Mouse (Mus musculus): ENCODE data around the gene Ltb. TPM values are rescaled to one million over a fixed set of nuclear protein-coding genes. Genes with fewer than 3 reads are reported as not detected.

Ltb gene
- polyA plus RNA-seq, 1 experiment from 2014 or later = 0.97 TPM

DNA sequence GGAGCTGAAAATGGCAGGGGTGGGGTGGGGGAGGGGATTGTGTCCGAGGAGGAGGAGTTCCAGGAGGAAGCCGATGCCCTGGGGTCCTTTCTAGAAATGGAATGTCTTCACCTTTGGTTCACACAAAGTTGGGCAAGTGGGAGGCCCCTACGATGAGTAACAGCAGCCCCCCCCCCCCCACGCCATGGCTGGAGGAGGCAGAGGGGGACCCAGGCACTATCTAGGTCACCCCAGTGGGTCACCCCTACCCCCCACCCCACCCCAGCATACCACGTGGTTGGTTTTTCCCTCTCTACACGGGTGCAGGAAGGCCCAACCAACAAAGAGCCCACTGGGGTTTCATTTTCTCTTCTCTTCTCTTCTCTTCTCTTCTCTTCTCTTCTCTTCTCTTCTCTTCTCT is 2.9 kb downstream of the Ltb start:
- ATAC-seq (ENCODE audit: low FRiP score, low read depth) = no peak
- H3K36me3 ChIP-seq = no peaks in the 10 kb centered on the region
- H3K9me3 ChIP-seq = no peaks in the 10 kb centered on the region
- WGBS = 47% methylated on average over 6 of the region's 6 CpGs
- no peak overlapping the region for H3K9ac ChIP-seq
- no peak overlapping the region for H3K4me3 ChIP-seq
- peaks cover 10% of the 10 kb centered on the region for H3K4me1 ChIP-seq (replicated peaks)
- no peak overlapping the region for H3K4me2 ChIP-seq
- H3K27ac ChIP-seq (replicated peaks) = no peak overlapping the region
- H3K27me3 ChIP-seq = peaks cover 41% of the 10 kb centered on the region

DNA sequence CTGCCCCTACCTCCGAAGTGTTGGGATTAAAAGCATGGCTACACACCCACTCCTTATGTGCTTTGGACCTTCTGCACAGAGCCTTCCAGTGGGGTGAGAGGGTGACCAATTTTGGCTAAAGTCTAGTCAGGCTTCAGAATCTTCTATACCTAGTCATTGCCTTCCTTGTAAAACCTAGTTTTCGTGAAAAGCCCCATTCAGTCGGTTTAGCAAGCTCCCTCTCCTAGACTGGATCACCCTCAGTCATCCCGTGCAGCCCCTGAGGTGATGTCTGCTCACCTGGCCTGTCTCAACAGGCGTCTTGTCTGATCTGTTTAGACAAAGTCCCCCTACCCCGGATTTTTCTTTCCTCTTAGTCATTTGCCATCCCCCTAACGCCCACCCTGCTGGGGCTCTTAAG is 3.8 kb downstream of the Ltb start:
- no peaks in the 10 kb centered on the region for H3K36me3 ChIP-seq
- H3K4me2 ChIP-seq = no peak overlapping the region
- no peak for ATAC-seq (ENCODE audit: low FRiP score, low read depth)
- WGBS = 75% methylated on average over 7 of the region's 7 CpGs
- peaks cover 41% of the 10 kb centered on the region for H3K27me3 ChIP-seq
- H3K9ac ChIP-seq = no peak overlapping the region
- H3K4me1 ChIP-seq (replicated peaks) = peaks cover 10% of the 10 kb centered on the region
- no peaks in the 10 kb centered on the region for H3K9me3 ChIP-seq
- no peak overlapping the region for H3K27ac ChIP-seq (replicated peaks)
- no peak overlapping the region for H3K4me3 ChIP-seq

DNA sequence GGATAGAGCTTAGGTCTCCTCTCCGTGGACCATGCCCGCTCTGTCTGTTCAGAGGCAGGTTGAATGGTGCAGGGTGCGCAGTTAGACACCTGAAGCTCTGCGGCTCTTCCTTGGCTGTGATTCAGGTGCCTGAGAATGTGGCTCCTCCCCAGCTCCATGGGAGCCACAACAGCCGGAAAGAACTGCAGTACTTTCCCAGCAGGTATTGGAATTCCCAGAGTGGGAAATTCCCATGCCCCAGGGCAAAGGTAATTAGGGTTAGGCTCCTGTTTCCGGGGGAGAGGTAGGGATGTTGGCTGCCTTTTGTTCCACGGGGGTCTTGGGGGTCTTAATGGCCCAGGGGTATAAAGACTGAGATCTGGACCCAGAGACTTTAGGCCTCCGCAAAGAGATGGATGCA is 4.7 kb downstream of the Ltb start:
- H3K27me3 ChIP-seq = peaks cover 42% of the 10 kb centered on the region
- H3K27ac ChIP-seq (replicated peaks) = no peak overlapping the region
- H3K9me3 ChIP-seq = no peaks in the 10 kb centered on the region
- H3K4me2 ChIP-seq = no peak overlapping the region
- WGBS = 32% methylated on average over 8 of the region's 8 CpGs
- no peak overlapping the region for H3K4me3 ChIP-seq
- H3K9ac ChIP-seq = no peak overlapping the region
- no peak for ATAC-seq (ENCODE audit: low FRiP score, low read depth)
- peaks cover 10% of the 10 kb centered on the region for H3K4me1 ChIP-seq (replicated peaks)
- H3K36me3 ChIP-seq = no peaks in the 10 kb centered on the region

GRCm38 (mm10) chr17:35200398-35200797 is 6.2 kb downstream of the Ltb start:
- Histone ChIP-seq H3K36me3 (no peaks in the 10 kb centered on the region), H3K27me3 (peaks cover 34% of the 10 kb centered on the region), H3K9me3 (no peaks in the 10 kb centered on the region), H3K4me3 (no peak overlapping the region), H3K9ac (no peak overlapping the region), H3K4me1 (replicated peaks) (peaks cover 9% of the 10 kb centered on the region), H3K4me2 (no peak overlapping the region), H3K27ac (replicated peaks) (no peak overlapping the region)
- ATAC-seq (ENCODE audit: low FRiP score, low read depth) = no peak
- 87% methylated on average over 11 of the region's 11 CpGs for WGBS

GRCm38 (mm10) chr17:35201128-35201527 is 6.9 kb downstream of the Ltb start:
- no peaks in the 10 kb centered on the region for H3K9me3 ChIP-seq
- H3K4me2 ChIP-seq = no peak overlapping the region
- no peak for ATAC-seq (ENCODE audit: low FRiP score, low read depth)
- no peak overlapping the region for H3K9ac ChIP-seq
- peaks cover 2% of the 10 kb centered on the region for H3K4me1 ChIP-seq (replicated peaks)
- no peaks in the 10 kb centered on the region for H3K36me3 ChIP-seq
- H3K27me3 ChIP-seq = peaks cover 28% of the 10 kb centered on the region
- WGBS = 71% methylated on average over 11 of the region's 11 CpGs
- H3K27ac ChIP-seq (replicated peaks) = no peak overlapping the region
- H3K4me3 ChIP-seq = no peak overlapping the region

DNA sequence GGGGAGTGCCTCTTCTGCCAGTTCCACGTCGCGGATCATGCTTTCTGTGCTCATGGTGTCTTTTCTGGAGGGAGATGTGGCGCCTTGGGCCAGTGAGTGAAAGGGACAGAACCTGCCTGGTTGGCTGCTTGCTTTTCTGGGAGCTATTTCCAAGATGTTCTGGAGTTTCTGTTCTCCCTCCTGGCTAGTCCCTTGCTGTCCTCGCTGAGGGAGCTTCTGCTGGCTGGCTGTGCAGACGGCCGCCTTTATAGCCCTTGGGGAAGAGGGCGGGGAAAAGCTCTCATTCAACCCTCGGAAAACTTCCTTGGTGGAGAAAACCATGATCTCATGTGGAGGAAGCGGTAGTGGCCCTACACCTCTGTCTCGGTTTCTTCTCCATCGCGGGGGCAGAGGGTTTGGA is 7.5 kb downstream of the Ltb start, which contains the start of gene Tnf:
TSS of gene Tnf (minus strand) at position 221 of the 400 bp plus-strand sequence.
- Histone ChIP-seq H3K4me1 (replicated peaks) (no peaks in the 10 kb centered on the region), H3K27ac (replicated peaks) (no peak within 1 kb of the TSS), H3K4me3 (no peak within 1 kb of the TSS), H3K27me3 (peaks cover 22% of the 10 kb centered on the region; the same call in 1 of the 2 replicates), H3K9ac (no peak within 1 kb of the TSS), H3K36me3 (no peaks in the 10 kb centered on the region), H3K4me2 (no peak within 1 kb of the TSS), H3K9me3 (no peaks in the 10 kb centered on the region)
- WGBS = 50% methylated on average over 13 of the region's 13 CpGs
- no peak for ATAC-seq (ENCODE audit: low FRiP score, low read depth)

- Histone ChIP-seq H3K4me3 (no peak overlapping the region), H3K27me3 (0 out of 2 replicates have a peak, but pooled peaks cover 17% of the 10 kb centered on the region), H3K4me1 (replicated peaks) (no peaks in the 10 kb centered on the region), H3K27ac (replicated peaks) (no peak overlapping the region), H3K4me2 (no peak overlapping the region), H3K9me3 (no peaks in the 10 kb centered on the region), H3K36me3 (no peaks in the 10 kb centered on the region), H3K9ac (no peak overlapping the region)
- no peak for ATAC-seq (ENCODE audit: low FRiP score, low read depth)
- WGBS = 91% methylated on average over 4 of the region's 4 CpGs
Measured at GRCm38 (mm10) chr17:35202442-35202841, 8.2 kb downstream of the Ltb start.

- H3K36me3 ChIP-seq = no peaks in the 10 kb centered on the region
- H3K27ac ChIP-seq (replicated peaks) = no peak within 1 kb of the TSS
- no peaks in the 10 kb centered on the region for H3K4me1 ChIP-seq (replicated peaks)
- H3K4me3 ChIP-seq = no peak within 1 kb of the TSS
- H3K9me3 ChIP-seq = no peaks in the 10 kb centered on the region
- 27% methylated on average over 20 of the region's 20 CpGs for WGBS
- 0 out of 2 replicates have a peak within 1 kb of the TSS, but pooled peaks have one; percentile 6 for H3K4me2 ChIP-seq
- H3K27me3 ChIP-seq = 0 out of 2 replicates have a peak, but pooled peaks cover 17% of the 10 kb centered on the region
- H3K9ac ChIP-seq = no peak within 1 kb of the TSS
- ATAC-seq (ENCODE audit: low FRiP score, low read depth) = no peak
Measured at GRCm38 (mm10) chr17:35204494-35205379, 10.5 kb downstream of the Ltb start, which contains the start of gene Lta. Gene Lta (minus strand): TSS chr17:35205351.

DNA sequence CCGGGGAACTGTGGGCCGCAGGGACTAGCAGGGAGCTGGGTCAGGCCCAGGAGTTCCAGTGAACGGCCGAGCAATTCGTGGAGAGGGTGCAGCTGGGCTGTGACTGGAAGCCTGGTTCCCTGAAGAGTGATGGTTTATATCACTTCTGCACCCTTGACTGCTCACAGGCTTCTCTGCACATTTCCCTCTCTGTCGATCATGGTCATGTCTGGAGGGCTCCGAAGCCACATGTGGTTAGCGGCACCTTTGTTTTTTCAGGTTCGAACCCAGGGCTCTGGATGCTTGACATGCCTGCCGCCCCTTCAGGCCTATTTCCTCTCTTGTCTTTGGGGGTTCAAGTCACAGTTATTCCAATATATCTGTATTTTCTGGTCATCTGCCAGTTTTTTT is 11.1 kb downstream of the Ltb start:
- ATAC-seq (ENCODE audit: low FRiP score, low read depth) = no peak
- Histone ChIP-seq H3K9ac (no peak overlapping the region), H3K4me3 (no peak overlapping the region), H3K36me3 (no peaks in the 10 kb centered on the region), H3K27ac (replicated peaks) (no peak overlapping the region), H3K4me1 (replicated peaks) (no peaks in the 10 kb centered on the region), H3K27me3 (0 out of 2 replicates have a peak, but pooled peaks cover 17% of the 10 kb centered on the region), H3K4me2 (0 out of 2 replicates have a peak overlapping the region, but pooled peaks have one; percentile 6), H3K9me3 (no peaks in the 10 kb centered on the region)
- WGBS = 59% methylated on average over 10 of the region's 10 CpGs

- no peak for ATAC-seq (ENCODE audit: low FRiP score, low read depth)
- WGBS = 69% methylated on average over 12 of the region's 12 CpGs
- H3K4me1 ChIP-seq (replicated peaks) = no peaks in the 10 kb centered on the region
- no peak overlapping the region for H3K9ac ChIP-seq
- 0 out of 2 replicates have a peak, but pooled peaks cover 3% of the 10 kb centered on the region for H3K27me3 ChIP-seq
- no peaks in the 10 kb centered on the region for H3K36me3 ChIP-seq
- H3K4me2 ChIP-seq = no peak overlapping the region
- H3K9me3 ChIP-seq = no peaks in the 10 kb centered on the region
- H3K4me3 ChIP-seq = no peak overlapping the region
- no peak overlapping the region for H3K27ac ChIP-seq (replicated peaks)
Measured at GRCm38 (mm10) chr17:35209785-35210535, 15.7 kb downstream of the Ltb start.

- no peak for ATAC-seq (ENCODE audit: low FRiP score, low read depth)
- H3K36me3 ChIP-seq = no peaks in the 10 kb centered on the region
- no peaks in the 10 kb centered on the region for H3K4me1 ChIP-seq (replicated peaks)
- H3K9ac ChIP-seq = no peak overlapping the region
- no peak overlapping the region for H3K4me2 ChIP-seq
- no peak overlapping the region for H3K27ac ChIP-seq (replicated peaks)
- 87% methylated on average over 3 of the region's 3 CpGs for WGBS
- no peaks in the 10 kb centered on the region for H3K9me3 ChIP-seq
- no peak overlapping the region for H3K4me3 ChIP-seq
- no peaks in the 10 kb centered on the region for H3K27me3 ChIP-seq
Measured at GRCm38 (mm10) chr17:35210593-35210992, 16.4 kb downstream of the Ltb start.

DNA sequence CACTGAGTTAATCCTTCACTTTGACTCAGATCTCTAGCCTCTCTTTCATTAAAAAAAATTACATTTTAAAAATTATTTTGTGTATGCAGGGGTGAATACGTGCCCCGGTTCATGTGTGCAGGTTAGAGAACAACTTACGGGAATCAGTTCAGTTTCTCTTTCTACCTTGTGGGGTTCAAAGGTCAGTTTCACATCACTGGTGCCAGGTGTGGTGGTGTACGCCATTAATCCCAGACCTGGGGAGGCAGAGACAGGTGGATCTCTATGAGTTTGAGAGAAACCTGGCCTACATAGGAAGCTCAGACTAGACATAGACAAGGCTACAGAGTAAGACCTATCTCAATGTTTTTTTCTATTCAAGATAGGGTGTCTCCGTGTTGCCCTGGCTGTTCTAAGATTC is 18.8 kb downstream of the Ltb start:
- H3K36me3 ChIP-seq = no peaks in the 10 kb centered on the region
- no peak overlapping the region for H3K4me3 ChIP-seq
- no peak overlapping the region for H3K4me2 ChIP-seq
- H3K9me3 ChIP-seq = no peaks in the 10 kb centered on the region
- H3K4me1 ChIP-seq (replicated peaks) = no peaks in the 10 kb centered on the region
- no peak for ATAC-seq (ENCODE audit: low FRiP score, low read depth)
- no peaks in the 10 kb centered on the region for H3K27me3 ChIP-seq
- WGBS = 96% methylated on average over 5 of the region's 5 CpGs
- no peak overlapping the region for H3K9ac ChIP-seq
- H3K27ac ChIP-seq (replicated peaks) = no peak overlapping the region
